Mouse (Mus musculus) cerebellum, adult (tissue): ENCODE data around the gene Lmx1a.

Experiments used
- ATAC-seq: cut with Nextera tagmentation; 2 replicates; pipeline ENCODE4 v1.9.2; 2017; ENCODE audit warnings: mild to moderate bottlenecking, moderate library complexity, mixed read lengths; ENCODE audit not compliant: insufficient number of reproducible peaks, low FRiP score, low TSS enrichment

Gene Lmx1a

DNA sequence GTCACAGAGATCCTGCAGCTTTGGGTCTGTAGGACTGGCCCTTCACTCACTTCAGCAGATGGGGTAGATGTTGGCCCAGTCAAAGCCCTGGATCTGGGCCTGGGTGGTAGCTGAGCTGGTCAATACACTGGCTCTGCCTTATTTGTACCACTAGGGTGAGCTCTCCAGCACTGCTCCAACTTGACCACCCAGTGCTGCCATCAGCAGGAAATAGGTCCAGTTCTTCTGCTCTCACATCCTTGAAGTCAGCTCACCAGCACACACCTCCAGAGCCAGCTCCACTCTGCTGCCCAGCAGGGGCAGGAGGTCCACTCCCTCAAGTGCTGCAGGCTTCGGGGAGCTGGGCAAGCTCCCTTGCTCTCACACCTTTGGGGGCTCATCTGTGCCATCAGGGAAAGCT lies 183.0 kb downstream of the Lmx1a start:
- ATAC-seq, result no peak

GRCm38 (mm10) chr1:167874099-167874498 lies 185.1 kb downstream of the Lmx1a start:
- ATAC-seq, result no peak

GRCm38 (mm10) chr1:167877931-167878330 lies 188.9 kb downstream of the Lmx1a start:
- no peak for ATAC-seq

- ATAC-seq, result no peak
Observed at GRCm38 (mm10) chr1:167878354-167878753, 189.3 kb downstream of the Lmx1a start.

DNA sequence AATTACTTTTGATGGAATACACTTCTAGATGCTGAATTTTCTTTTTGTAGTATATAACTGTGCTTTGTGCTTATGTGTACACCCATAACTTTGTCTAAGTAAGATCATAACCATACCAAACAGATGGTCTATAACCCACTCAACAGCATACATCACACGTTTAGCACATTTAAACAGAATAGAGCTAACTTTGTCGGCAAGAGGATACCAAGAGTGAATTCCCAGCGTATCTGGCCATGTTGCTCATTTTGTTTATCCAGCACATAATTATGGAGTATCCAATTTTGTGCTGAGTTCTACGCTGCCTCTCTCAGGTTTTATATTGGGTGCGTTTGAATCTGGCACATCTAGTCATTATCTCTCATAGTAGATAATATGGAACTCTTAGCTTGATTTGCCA lies 196.7 kb downstream of the Lmx1a start:
- no peak for ATAC-seq

DNA sequence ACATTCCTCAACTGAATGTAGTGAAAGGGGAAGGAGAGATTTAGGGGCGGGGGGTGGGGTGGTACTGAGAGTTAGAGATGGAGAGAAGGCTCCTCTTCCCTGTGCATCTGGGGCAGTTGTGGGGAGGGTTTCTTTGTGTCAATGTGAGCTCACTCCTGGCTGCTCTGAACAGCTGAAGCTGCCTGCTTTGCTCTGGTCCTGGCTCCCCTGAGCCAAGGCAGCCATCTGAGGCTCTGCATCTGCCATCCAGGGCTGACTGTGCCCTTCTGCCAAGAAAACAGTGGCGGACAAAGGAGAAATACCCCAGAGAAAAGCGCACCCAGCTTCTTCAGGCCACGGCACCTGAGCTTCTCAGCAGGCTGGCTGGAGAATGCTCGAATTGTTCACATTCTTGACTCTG lies 199.1 kb downstream of the Lmx1a start:
- ATAC-seq, result no peak

DNA sequence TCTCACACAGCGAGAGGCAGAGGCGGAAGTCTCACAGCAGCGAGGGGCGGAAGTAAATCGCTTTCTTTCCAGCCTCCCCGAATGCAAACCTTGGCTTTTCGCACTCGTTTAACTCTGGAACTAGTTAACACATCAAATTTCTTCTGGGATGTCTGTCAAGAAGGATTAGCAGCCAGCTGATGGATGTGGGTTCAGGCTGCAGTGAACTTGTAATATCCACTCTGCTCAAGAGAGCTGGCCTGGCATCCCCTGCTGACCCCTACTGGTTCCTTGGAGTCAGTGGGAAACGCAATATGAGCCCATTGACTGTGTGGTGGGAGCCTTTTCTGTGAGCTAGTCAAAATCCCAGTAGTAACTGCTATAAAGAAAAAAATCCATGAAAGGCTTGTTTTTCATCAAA lies 199.8 kb downstream of the Lmx1a start:
- no peak for ATAC-seq

DNA sequence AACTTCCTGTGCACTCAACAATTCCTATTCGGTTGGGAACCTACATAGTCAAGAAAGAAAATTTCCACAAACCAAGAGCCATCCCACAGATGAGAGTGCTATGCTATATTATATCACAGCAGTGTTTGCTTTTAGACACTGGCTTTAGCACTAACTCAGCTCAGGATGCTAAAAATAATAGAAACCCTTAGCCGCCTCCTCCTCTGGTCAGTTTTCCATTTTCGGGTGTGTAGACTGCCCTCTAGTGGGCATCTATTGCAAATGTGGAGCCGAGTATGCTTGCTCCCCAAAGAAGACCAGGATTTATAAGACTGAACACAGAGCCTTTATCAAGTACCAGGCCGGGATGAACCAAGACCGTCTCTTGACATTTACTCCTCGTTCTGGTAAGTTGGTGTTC lies 207.2 kb downstream of the Lmx1a start:
- ATAC-seq, result peak; percentile 73
